Mouse (Mus musculus) erythroblast, embryonic 14.5 days (primary cell): ENCODE data around the gene Rfpl4b. TPM values are rescaled to one million over a fixed set of nuclear protein-coding genes. Genes with fewer than 3 reads are reported as not detected.
"Not testable (repeated sequence)": the region's sequence is repeated elsewhere in the genome, so short reads cannot be mapped to it uniquely, and the experiment has no call there.

Experiments used
- H3K27me3 ChIP-seq: 2 replicates; pipeline ENCODE4 v1.6.1; 2012; ENCODE audit warnings: inconsistent platforms; ENCODE audit not compliant: control insufficient read depth
- H3K36me3 ChIP-seq: 2 replicates; pipeline ENCODE4 v1.6.1; 2012; ENCODE audit warnings: mild to moderate bottlenecking, inconsistent platforms; ENCODE audit not compliant: control insufficient read depth
- H3K4me1 ChIP-seq: 2 replicates; pipeline ENCODE4 v1.6.1; 2012; ENCODE audit warnings: inconsistent platforms; ENCODE audit not compliant: control insufficient read depth
- H3K4me3 ChIP-seq: replicated peaks from 2 replicates; pipeline ENCODE3; 2012; ENCODE audit warnings: moderate library complexity, mild to moderate bottlenecking, inconsistent platforms
- H3K9me3 ChIP-seq: 2 replicates; pipeline ENCODE4 v1.6.1; 2012; ENCODE audit warnings: low read length, inconsistent platforms, mixed read lengths; ENCODE audit not compliant: control insufficient read depth
- GATA1 ChIP-seq: IDR thresholded peaks from 2 replicates; pipeline ENCODE4 v1.6.1; 2012; ENCODE audit warnings: low read length, inconsistent platforms, mixed read lengths
- TAL1 ChIP-seq: IDR thresholded peaks from 3 replicates; pipeline ENCODE4 v1.6.1; 2012; ENCODE audit warnings: low read length, inconsistent platforms, mixed read lengths
- polyA plus RNA-seq: library from polyadenylated mRNA; stranded (reverse); fragments of >175 nt; gene quantifications from 2 replicates; pipeline ENCODE4 v1.2.3, GENCODE M21; 2012

The Rfpl4b gene
- polyA plus RNA-seq = not detected in 2 replicates

DNA sequence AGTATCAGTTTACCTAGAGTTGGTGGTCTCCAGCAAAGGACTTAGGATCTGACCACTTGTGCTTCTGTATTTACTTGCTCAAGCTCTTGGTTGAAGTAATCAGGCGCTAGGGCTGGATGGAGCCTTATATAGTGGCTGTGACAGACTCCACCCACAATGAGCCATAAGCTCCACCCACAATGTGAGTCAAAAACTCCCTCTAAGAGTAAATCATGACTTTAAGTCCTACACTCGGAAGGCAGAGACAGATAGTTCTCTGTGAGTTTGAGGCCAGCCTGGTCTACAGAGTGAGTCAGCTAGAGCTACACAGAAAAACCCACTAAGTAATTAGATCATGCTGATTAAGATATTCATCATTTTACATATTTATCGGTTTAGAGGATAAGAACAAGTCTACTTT is at the start of gene Rfpl4b:
Gene Rfpl4b (minus strand): TSS at position 101 of the 400 bp plus-strand sequence.
- no peak for TF ChIP-seq TAL1
- no peak for TF ChIP-seq GATA1
- Histone ChIP-seq H3K36me3 (no peaks in the 10 kb centered on the region), H3K27me3 (no peaks in the 10 kb centered on the region), H3K4me1 (no peaks in the 10 kb centered on the region), H3K9me3 (peaks cover 25% of the 10 kb centered on the region), H3K4me3 (no peak within 1 kb of the TSS)

DNA sequence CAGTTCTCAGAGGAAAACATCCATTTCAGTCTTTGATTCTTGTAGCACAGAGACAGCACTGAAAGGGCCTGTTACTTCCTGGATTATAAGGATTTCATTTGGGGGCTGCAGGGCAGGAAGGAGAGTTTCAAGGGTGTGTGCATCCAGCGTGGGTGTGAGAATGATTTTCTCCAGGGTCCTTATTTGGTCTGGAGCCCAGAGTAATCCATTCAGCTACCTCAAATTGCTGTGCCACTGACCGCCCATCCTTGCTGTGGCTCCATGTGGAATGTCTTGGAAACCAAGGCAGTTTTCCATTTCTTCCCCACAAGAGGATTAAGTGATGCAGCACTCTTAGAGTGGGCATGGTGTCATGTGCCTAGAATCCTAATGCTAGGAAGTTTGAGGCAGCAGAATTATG is 33.6 kb upstream of the Rfpl4b start:
- no peak for TF ChIP-seq GATA1
- Histone ChIP-seq H3K4me1 (no peaks in the 10 kb centered on the region), H3K4me3 (no peak overlapping the region), H3K9me3 (no peaks in the 10 kb centered on the region), H3K27me3 (no peaks in the 10 kb centered on the region), H3K36me3 (no peaks in the 10 kb centered on the region)

DNA sequence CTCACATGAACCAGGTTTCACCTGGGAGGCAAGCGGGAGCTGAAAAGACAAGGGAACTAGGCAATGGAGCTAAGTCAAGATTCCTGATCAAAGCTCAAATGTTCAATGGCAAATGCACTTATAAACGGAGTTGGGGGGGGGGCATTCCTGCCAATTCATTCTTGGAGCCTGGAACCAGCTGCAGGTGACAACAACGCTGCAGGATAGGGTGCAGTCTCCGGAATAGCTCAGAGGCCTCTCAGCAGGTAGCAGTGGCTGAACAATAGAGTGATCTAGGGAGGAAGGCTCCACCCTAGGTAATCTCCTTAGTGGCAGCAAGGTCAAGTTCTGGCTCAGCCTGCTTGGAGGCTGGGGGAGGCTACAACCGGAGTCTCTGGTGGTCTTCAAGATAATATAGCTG is 28.4 kb upstream of the Rfpl4b start:
- H3K4me1 ChIP-seq, H3K36me3 ChIP-seq, H3K4me3 ChIP-seq, H3K9me3 ChIP-seq, H3K27me3 ChIP-seq: not testable (repeated sequence)

DNA sequence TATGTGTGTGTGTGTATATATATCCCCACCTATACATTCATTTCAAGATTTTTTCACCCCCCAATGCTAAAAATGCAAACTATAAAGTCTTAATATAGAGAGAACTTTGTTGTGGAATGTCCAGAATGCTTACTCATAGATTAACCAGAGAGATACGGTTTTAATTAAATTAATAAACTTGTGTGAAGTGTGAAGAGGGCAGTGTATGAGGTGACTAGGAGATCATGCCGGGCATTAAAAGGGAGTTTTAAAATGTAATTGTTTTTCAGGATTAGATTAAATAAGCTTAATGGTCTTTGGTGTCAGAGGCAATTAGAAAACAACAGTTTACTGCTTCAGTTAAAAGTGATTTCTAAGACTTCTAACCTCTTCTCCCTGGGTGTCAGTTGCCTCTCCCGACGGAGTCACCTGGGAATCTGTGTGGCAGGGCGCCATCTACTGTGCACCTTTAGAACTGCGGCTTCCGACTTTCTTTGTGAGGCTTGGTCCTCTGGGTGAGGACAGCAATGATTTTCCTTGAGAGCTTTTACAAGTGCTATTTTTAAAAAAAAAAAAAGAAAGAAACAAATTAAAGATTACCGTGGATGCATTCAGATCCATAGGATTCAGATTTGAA is 27.4 kb upstream of the Rfpl4b start:
- TF ChIP-seq GATA1 (no peak), TAL1 (no peak)
- Histone ChIP-seq H3K4me1 (no peaks in the 10 kb centered on the region), H3K27me3 (no peaks in the 10 kb centered on the region), H3K4me3 (no peak overlapping the region), H3K36me3 (no peaks in the 10 kb centered on the region), H3K9me3 (no peaks in the 10 kb centered on the region)

DNA sequence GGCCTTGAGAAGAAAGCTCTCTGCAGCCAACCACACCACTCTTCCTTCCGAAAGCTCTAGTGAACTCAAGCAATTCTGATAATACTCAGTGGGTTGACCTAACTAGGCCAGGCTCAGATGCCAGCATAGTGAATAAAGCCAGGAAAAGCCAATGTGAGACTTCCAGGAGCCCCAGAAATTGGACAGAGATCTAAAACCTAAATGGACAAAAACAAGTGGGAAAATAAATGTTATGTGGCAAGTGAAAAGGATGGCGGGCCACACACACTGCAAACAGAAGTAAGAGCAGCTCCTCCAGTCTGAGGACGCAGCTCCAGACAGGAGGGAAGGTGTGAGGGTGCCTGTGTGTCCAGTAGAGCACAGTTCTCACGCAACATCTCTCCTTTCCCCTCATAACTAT is 26.7 kb upstream of the Rfpl4b start:
- H3K4me1 ChIP-seq = no peaks in the 10 kb centered on the region
- H3K4me3 ChIP-seq = no peak overlapping the region
- H3K9me3 ChIP-seq = no peaks in the 10 kb centered on the region

DNA sequence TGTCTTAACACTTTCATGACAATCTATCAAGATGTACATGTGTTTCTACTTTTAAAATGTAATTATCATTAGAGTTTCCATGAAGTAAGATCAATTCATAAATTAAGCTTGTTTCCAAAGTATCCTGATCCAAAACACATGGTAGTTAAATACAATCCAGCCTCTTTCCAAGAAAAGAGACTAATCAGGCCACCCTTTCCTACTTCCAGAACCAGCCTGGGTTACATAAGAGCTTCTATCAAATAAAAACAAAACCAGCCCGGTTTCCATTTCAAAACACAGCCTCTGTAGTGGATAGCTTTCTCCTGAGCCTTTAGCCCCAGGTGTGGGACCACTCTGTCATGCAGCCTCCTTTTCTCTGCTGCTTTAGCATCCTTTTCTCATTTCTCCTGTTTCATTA is 2.2 kb upstream of the Rfpl4b start:
- no peak for TF ChIP-seq TAL1
- Histone ChIP-seq H3K4me1 (no peaks in the 10 kb centered on the region), H3K27me3 (no peaks in the 10 kb centered on the region), H3K9me3 (peaks cover 24% of the 10 kb centered on the region), H3K36me3 (no peaks in the 10 kb centered on the region), H3K4me3 (no peak overlapping the region)

More for the DNA sequence above, 26.7 kb upstream of the Rfpl4b start:
- no peak for TF ChIP-seq TAL1
- TF ChIP-seq GATA1 = no peak
- Histone ChIP-seq H3K36me3 (no peaks in the 10 kb centered on the region), H3K27me3 (no peaks in the 10 kb centered on the region)

DNA sequence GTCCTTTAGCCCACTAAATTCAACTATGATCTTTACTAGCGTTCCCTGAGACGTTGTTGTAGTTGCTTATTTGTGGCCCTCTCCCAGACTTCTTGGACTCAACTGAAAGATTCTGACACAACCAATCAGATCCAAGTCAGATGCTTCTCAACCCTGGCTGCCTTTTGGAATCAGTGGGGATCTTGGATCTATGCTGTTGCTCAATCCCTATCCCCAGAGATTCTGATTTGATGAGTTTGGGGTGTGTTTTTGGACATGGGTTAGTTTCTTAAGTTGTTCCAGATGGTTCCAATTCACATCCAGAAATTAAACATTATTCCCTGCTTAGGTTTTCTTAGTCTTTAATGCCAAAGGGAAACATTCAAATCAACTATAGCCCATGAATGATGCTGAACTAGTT is 15.5 kb downstream of the Rfpl4b start:
- Histone ChIP-seq H3K27me3 (no peaks in the 10 kb centered on the region), H3K9me3 (peaks cover 7% of the 10 kb centered on the region), H3K4me1 (no peaks in the 10 kb centered on the region), H3K4me3 (no peak overlapping the region), H3K36me3 (no peaks in the 10 kb centered on the region)
- no peak for TF ChIP-seq TAL1

DNA sequence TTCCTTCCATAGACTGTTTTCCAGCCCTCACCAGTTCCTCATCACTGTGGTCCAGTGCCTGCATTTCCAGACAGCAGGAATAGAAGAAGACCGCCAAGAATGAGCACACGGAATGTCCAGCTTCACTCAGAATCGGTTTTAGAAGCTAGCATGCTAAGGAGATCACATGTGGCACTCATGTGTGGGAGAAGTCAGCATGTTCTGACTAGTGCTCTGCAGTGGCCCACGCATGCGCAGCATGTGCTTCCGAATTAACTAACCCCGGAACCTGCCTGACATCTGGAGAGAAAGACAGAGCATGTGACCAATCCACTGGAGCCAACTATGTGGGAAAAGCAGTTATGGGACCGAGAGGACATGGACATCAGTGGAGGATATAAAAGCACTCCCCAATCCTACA is 17.5 kb downstream of the Rfpl4b start:
- peaks cover 10% of the 10 kb centered on the region for H3K9me3 ChIP-seq
- no peaks in the 10 kb centered on the region for H3K27me3 ChIP-seq
- H3K4me1 ChIP-seq = no peaks in the 10 kb centered on the region
- no peak overlapping the region for H3K4me3 ChIP-seq
- H3K36me3 ChIP-seq = no peaks in the 10 kb centered on the region
- TF ChIP-seq TAL1 (no peak), GATA1 (no peak)

DNA sequence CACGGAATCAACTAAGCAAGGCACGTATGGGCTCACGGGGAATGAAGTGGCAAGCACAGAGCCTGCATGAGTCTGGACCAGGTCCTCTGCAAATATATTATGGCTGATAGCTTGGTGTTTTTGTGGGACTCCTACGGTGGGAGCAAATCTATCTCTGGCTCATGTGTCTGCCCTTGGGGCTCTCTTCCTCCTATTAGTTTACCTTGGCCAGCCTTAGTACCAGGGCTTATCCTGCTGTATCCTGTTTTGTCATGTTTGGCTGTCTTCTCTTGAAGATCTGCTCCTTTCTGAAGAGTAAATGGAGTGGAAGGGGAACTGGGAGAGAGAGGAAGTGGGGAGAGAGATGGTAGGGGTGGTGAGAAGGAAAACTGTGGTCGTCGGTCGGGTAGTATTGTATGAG is 18.3 kb downstream of the Rfpl4b start:
- TF ChIP-seq TAL1 = no peak
- TF ChIP-seq GATA1 = no peak
- Histone ChIP-seq H3K36me3 (no peaks in the 10 kb centered on the region), H3K27me3 (no peaks in the 10 kb centered on the region), H3K4me1 (no peaks in the 10 kb centered on the region), H3K9me3 (peaks cover 10% of the 10 kb centered on the region), H3K4me3 (no peak overlapping the region)

DNA sequence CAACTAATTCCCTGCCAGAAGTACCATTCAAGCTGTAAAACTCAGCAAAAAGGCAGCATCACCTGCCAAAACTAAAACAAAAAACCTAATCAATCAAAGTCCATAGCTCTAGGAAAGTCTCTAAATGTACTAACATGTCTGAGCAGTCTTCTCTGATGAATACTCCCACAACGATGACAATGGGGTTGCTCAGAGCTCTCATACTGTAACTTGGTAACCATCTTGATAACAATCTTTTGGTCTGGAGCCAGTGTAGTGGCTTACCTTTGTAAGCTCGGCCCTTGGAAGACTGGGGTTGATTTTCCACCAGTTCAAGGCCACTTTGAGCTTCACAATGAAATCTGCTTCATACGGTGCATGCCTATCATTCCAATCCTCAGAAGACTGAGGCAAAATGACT is 33.0 kb downstream of the Rfpl4b start:
- Histone ChIP-seq H3K4me1 (no peaks in the 10 kb centered on the region), H3K36me3 (no peaks in the 10 kb centered on the region), H3K4me3 (no peak overlapping the region), H3K9me3 (no peaks in the 10 kb centered on the region), H3K27me3 (no peaks in the 10 kb centered on the region)
- TF ChIP-seq GATA1 (no peak), TAL1 (no peak)

Other genes starting within 250 kb of the Rfpl4b start
- not detected in 2 replicates for gene Lama4, start 143.7 kb upstream of the Rfpl4b start, polyA plus RNA-seq